Mouse (Mus musculus): Measurements from ENCODE around the gene Fn3krp. TPM values are rescaled to one million over a fixed set of nuclear protein-coding genes. Genes with fewer than 3 reads are reported as not detected.
A peak's percentile ranks its signal among the peaks of the same experiment; 100 is the strongest.

Fn3krp gene
- polyA plus RNA-seq, 1 experiment from 2014 or later = 4.6 TPM

DNA sequence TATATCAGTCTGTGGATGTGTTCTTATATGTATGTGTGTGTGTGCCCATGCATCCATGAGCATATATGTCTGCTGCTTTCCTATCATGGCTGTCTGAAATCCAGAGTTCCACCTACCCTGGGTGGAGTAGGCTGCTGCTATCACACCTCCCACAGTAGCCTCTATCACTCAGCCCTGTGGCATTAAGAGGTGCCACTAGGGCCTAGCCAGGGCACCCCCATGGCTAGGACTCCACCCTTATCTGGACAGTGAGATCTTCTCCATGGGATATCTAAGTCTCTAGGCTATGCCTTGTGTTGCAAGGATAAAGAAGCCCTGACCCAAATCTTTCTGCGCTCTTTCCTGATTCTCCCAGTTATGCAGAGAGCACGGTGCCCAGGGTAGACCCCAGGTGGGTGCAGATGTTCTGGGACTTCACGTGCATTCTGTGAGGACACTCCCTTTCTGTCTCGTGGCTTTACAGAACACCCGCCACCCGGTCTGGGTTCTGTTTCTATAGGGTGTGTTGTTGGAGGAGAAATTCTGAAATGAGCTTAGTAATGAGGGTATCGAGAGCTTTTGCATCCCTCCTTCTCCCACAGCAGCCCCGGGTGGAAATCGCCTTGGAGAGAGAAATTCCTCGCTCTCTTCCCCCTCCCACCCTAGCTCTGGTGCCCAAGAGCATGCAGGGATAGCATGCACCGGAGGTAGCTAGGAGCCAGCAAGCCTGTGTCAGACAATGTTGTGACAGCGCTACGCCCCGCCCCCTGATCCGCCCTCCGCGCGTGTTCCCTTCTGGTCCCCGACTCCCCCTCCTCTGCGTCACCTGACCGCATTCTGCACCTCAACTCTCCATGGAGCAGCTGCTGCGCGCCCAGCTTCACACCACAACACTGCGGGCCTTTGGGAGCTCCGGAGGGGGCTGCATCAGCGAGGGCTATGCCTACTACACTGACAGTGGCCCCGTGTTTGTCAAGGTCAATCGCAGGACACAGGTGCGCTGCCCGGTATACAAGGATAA, 13.3 kb downstream of the Fn3krp start, which contains the start of gene Fn3k:
Fn3k (plus strand) TSS at position 758 of the 1,000 bp plus-strand sequence.
- 5% methylated on average over 30 of the region's 30 CpGs for WGBS

DNA sequence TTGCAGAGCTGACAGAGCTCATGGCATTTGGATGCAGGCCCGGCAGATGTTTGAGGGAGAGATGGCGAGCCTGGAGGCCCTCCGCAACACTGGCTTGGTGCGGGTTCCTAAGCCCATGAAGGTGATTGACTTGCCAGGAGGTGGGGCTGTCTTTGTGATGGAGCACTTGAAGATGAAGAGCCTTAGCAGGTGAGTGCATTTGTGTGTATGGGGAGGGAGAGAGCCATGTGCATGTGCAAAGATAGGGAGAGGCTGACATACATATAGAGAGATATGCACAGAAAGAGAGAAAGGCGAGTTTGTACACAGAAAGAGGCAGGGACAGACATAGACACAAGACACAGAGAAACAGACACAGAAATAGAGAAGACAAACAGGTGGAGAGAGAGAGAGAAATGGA, 16.0 kb downstream of the Fn3krp start:
- Histone ChIP-seq H3K9ac (ENCODE audit: low read length) (no peak overlapping the region), H3K4me2 (replicated peaks; ENCODE audit: low read depth) (no peak overlapping the region), H3K4me1 (replicated peaks; ENCODE audit: control insufficient read depth, insufficient read depth) (no peaks in the 10 kb centered on the region; the same call in 1 of the 2 replicates), H3K4me3 (ENCODE audit: low read depth, low read length) (no peak overlapping the region), H3K9me3 (ENCODE audit: control insufficient read depth, low read length) (no peaks in the 10 kb centered on the region), H3K36me3 (ENCODE audit: control insufficient read depth, insufficient read depth, low read length) (no peaks in the 10 kb centered on the region), H3K27ac (replicated peaks) (no peak overlapping the region), H3K27me3 (ENCODE audit: control insufficient read depth, insufficient read depth, low read length) (no peaks in the 10 kb centered on the region)
- DNase-seq (ENCODE audit: low spot score) (no peak), ATAC-seq (ENCODE audit: low FRiP score, low TSS enrichment) (no peak)
- 74% methylated on average over 5 of the region's 5 CpGs for WGBS
- no peak for TF ChIP-seq EP300 (optimal IDR thresholded peaks at IDR 0.05)
- TF ChIP-seq CTCF (IDR thresholded peaks at IDR 0.05; ENCODE audit: low read depth) = no peak

More for the DNA sequence above, 13.3 kb downstream of the Fn3krp start, which contains the start of gene Fn3k:
- TF ChIP-seq CTCF (IDR thresholded peaks at IDR 0.05; ENCODE audit: low read depth) (no peak), EP300 (optimal IDR thresholded peaks at IDR 0.05) (no peak)
- no peaks in the 10 kb centered on the region for H3K27me3 ChIP-seq (ENCODE audit: control insufficient read depth, insufficient read depth, low read length)
- no peaks in the 10 kb centered on the region; the same call in 1 of the 2 replicates for H3K4me1 ChIP-seq (replicated peaks; ENCODE audit: control insufficient read depth, insufficient read depth)
- H3K27ac ChIP-seq (replicated peaks) = no peak within 1 kb of the TSS; the same call in 1 of the 2 replicates
- peak within 1 kb of the TSS; percentile 77 for H3K4me2 ChIP-seq (replicated peaks; ENCODE audit: low read depth)
- H3K9me3 ChIP-seq (ENCODE audit: control insufficient read depth, low read length) = no peaks in the 10 kb centered on the region
- ATAC-seq (ENCODE audit: low FRiP score, low TSS enrichment) (peak; percentile 88), DNase-seq (ENCODE audit: low spot score) (peak; percentile 89)
- H3K9ac ChIP-seq (ENCODE audit: low read length) = peak within 1 kb of the TSS; percentile 8; the same call in 1 of the 2 replicates
- H3K4me3 ChIP-seq (ENCODE audit: low read depth, low read length) = peak within 1 kb of the TSS; percentile 41
- H3K36me3 ChIP-seq (ENCODE audit: control insufficient read depth, insufficient read depth, low read length) = no peaks in the 10 kb centered on the region

DNA sequence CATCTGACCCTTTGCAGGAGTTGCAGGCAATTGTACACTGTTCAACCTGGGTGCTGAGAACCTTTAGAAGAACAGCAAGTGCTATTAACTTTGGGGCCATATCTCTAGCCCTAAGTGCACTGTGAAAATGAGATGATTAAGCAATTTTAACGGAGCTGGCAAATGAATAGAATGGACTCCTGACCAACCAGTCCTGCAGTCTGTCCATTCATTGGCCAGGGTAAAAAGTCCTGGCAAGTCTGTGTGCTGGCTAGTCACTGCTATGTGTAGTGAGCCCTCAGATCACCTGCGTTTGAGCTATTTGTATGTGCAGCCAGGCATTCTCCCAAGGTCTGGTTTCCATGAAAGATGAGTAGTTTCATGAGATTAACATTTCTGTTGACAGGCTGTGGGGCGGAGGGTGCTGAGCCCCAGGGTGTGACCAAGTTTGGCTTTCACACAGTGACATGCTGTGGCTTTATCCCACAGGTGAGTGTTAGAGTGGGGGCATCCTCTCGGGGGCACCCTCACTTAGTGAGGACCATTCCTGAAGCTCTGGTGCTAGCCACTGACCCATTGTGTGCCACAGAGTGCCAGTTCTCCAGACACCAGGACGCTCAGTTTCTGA, 18.6 kb downstream of the Fn3krp start:
- Histone ChIP-seq H3K27ac (replicated peaks) (no peak overlapping the region), H3K4me2 (replicated peaks; ENCODE audit: low read depth) (no peak overlapping the region), H3K9ac (ENCODE audit: low read length) (no peak overlapping the region), H3K9me3 (ENCODE audit: control insufficient read depth, low read length) (no peaks in the 10 kb centered on the region), H3K36me3 (ENCODE audit: control insufficient read depth, insufficient read depth, low read length) (no peaks in the 10 kb centered on the region), H3K27me3 (ENCODE audit: control insufficient read depth, insufficient read depth, low read length) (no peaks in the 10 kb centered on the region), H3K4me1 (replicated peaks; ENCODE audit: control insufficient read depth, insufficient read depth) (no peaks in the 10 kb centered on the region), H3K4me3 (ENCODE audit: low read depth, low read length) (no peak overlapping the region)
- ATAC-seq (ENCODE audit: low FRiP score, low TSS enrichment) (no peak), DNase-seq (ENCODE audit: low spot score) (no peak)
- no peak for TF ChIP-seq EP300 (optimal IDR thresholded peaks at IDR 0.05)
- WGBS = 59% methylated on average over 5 of the region's 5 CpGs

DNA sequence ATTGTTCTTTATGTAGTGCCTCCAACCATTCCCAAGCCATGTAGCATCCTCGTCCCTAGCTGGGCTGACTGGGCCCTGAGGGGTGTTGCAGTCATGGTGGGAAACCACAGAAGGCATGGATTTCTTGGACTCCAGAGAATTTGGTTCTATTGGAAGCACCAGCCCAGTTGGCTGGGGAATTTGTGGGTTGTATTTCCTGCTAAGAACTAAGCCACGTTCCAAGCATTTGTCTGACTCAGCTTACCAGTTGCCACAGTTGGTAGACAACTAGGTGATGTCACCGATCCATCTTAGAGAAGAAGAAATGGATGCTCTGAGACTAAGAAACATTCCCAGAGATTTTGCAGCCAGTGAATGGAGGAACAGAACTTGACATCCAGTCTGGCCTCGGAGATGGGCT, 20.5 kb downstream of the Fn3krp start:
- no peaks in the 10 kb centered on the region for H3K27me3 ChIP-seq (ENCODE audit: control insufficient read depth, insufficient read depth, low read length)
- no peak overlapping the region for H3K4me2 ChIP-seq (replicated peaks; ENCODE audit: low read depth)
- no peak overlapping the region for H3K27ac ChIP-seq (replicated peaks)
- no peak for ATAC-seq (ENCODE audit: low FRiP score, low TSS enrichment)
- no peaks in the 10 kb centered on the region for H3K4me1 ChIP-seq (replicated peaks; ENCODE audit: control insufficient read depth, insufficient read depth)
- no peak for DNase-seq (ENCODE audit: low spot score)
- H3K36me3 ChIP-seq (ENCODE audit: control insufficient read depth, insufficient read depth, low read length) = no peaks in the 10 kb centered on the region
- TF ChIP-seq CTCF (IDR thresholded peaks at IDR 0.05; ENCODE audit: low read depth) (no peak), EP300 (optimal IDR thresholded peaks at IDR 0.05) (no peak)
- H3K9me3 ChIP-seq (ENCODE audit: control insufficient read depth, low read length) = no peaks in the 10 kb centered on the region
- no peak overlapping the region for H3K4me3 ChIP-seq (ENCODE audit: low read depth, low read length)
- 91% methylated on average over 4 of the region's 4 CpGs for WGBS
- no peak overlapping the region for H3K9ac ChIP-seq (ENCODE audit: low read length)

DNA sequence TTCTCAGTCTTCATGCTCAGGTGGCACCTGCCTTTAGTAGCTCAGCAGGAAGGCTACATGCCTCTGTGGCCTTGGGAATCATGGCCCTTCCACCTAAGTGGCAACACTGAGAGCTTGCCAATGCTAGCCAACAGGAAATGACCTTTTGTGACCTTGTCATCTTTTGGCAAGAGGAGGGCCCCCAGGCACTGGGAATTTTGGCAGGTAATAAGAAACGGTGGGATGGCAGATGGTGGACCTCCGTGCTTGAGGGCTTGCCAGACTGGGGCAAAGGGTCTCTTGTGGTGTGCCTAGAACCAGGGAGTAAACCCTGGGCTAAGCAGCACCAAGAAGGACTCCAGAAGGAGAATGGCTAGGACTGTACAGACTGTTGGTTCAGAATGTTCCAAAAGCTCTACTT, 20.9 kb downstream of the Fn3krp start:
- DNase-seq (ENCODE audit: low spot score) = no peak
- 57% methylated on average over 2 of the region's 2 CpGs for WGBS
- Histone ChIP-seq H3K9me3 (ENCODE audit: control insufficient read depth, low read length) (no peaks in the 10 kb centered on the region), H3K27me3 (ENCODE audit: control insufficient read depth, insufficient read depth, low read length) (no peaks in the 10 kb centered on the region), H3K36me3 (ENCODE audit: control insufficient read depth, insufficient read depth, low read length) (no peaks in the 10 kb centered on the region), H3K9ac (ENCODE audit: low read length) (no peak overlapping the region), H3K4me2 (replicated peaks; ENCODE audit: low read depth) (no peak overlapping the region), H3K27ac (replicated peaks) (no peak overlapping the region), H3K4me3 (ENCODE audit: low read depth, low read length) (no peak overlapping the region), H3K4me1 (replicated peaks; ENCODE audit: control insufficient read depth, insufficient read depth) (no peaks in the 10 kb centered on the region)
- ATAC-seq (ENCODE audit: low FRiP score, low TSS enrichment) = no peak
- TF ChIP-seq CTCF (IDR thresholded peaks at IDR 0.05; ENCODE audit: low read depth) (no peak), EP300 (optimal IDR thresholded peaks at IDR 0.05) (no peak)
